In genomic region chr11:51916033-51916929, GRCm38 (mm10) we compare ENCODE assay signal across 7 mouse cellular contexts. TPM values are rescaled to one million over a fixed set of nuclear protein-coding genes. Genes with fewer than 3 reads are reported as not detected.
A peak's percentile ranks its signal among the peaks of the same experiment; 100 is the strongest.
DNase-seq lines count a peak whose midpoint lies in the region; ATAC-seq and TF ChIP-seq lines count a peak whose summit lies in the region.

No protein-coding gene starts in this region.

- H3K9ac ChIP-seq in limb, embryonic 11.5 days (ENCODE audit: low read length): peak overlapping the region; percentile 43
- H3K9ac ChIP-seq in midbrain, embryonic 13.5 days (replicated peaks): peak overlapping the region; percentile 17

- no peak for TF ChIP-seq CTCF in kidney, adult 2 months (conservative IDR thresholded peaks at IDR 0.05; ENCODE audit: insufficient read depth, insufficient read length, low read depth, low read length)
- no peak for TF ChIP-seq CTCF in spleen, adult 2 months (IDR thresholded peaks at IDR 0.05; ENCODE audit: extremely low read depth, insufficient read depth, insufficient read length, insufficient replicate concordance)

- H3K27me3 ChIP-seq in kidney, adult 2 months (replicated peaks; ENCODE audit: control insufficient read depth, insufficient read depth, low read length): no peaks in the 10 kb centered on the region
- H3K27me3 ChIP-seq in limb, embryonic 11.5 days (ENCODE audit: control insufficient read depth, insufficient read depth, low read length): 0 out of 2 replicates have a peak, but pooled peaks cover 2% of the 10 kb centered on the region
- no peaks in the 10 kb centered on the region for H3K27me3 ChIP-seq in midbrain, embryonic 13.5 days
- H3K27me3 ChIP-seq in spleen, adult 2 months (ENCODE audit: control insufficient read depth, insufficient read depth, low read length): no peaks in the 10 kb centered on the region

- H3K4me1 ChIP-seq in kidney, adult 2 months (ENCODE audit: control insufficient read depth, insufficient read depth, low read length): peaks cover 5% of the 10 kb centered on the region; the same call in 1 of the 2 replicates
- H3K4me1 ChIP-seq in limb, embryonic 11.5 days (ENCODE audit: control insufficient read depth, insufficient read depth, low read length): peaks cover 10% of the 10 kb centered on the region
- H3K4me1 ChIP-seq in midbrain, embryonic 13.5 days (replicated peaks): peaks cover 14% of the 10 kb centered on the region
- H3K4me1 ChIP-seq in spleen, adult 2 months (ENCODE audit: control insufficient read depth, insufficient read depth, insufficient read length): peaks cover 18% of the 10 kb centered on the region

- no peak for ATAC-seq in limb, embryonic 11.5 days (ENCODE audit: insufficient number of reproducible peaks, low FRiP score, low TSS enrichment, low read depth)
- peak; percentile 87 for ATAC-seq in midbrain, embryonic 13.5 days

- peak overlapping the region; percentile 47 for H3K4me2 ChIP-seq in limb, embryonic 11.5 days (ENCODE audit: low read depth, severe bottlenecking)
- peak overlapping the region; percentile 54 for H3K4me2 ChIP-seq in midbrain, embryonic 13.5 days (replicated peaks)

- H3K27ac ChIP-seq in kidney, adult 2 months (ENCODE audit: insufficient read depth, low read depth, low read length): peak overlapping the region; percentile 89
- no peak overlapping the region for H3K27ac ChIP-seq in limb, embryonic 11.5 days (replicated peaks; ENCODE audit: low read depth, low read length)
- no peak overlapping the region for H3K27ac ChIP-seq in midbrain, embryonic 13.5 days
- H3K27ac ChIP-seq in spleen, adult 2 months (ENCODE audit: insufficient read depth, low read length): peak overlapping the region; percentile 79

- H3K4me3 ChIP-seq in kidney, adult 2 months (ENCODE audit: insufficient read depth, low read depth, low read length): peak overlapping the region; percentile 45
- 0 out of 2 replicates have a peak overlapping the region, but pooled peaks have one; percentile 0 for H3K4me3 ChIP-seq in limb, embryonic 11.5 days (ENCODE audit: low read depth, low read length)
- peak overlapping the region; percentile 26 for H3K4me3 ChIP-seq in midbrain, embryonic 13.5 days (replicated peaks)
- peak overlapping the region; percentile 51 for H3K4me3 ChIP-seq in spleen, adult 2 months (ENCODE audit: extremely low read depth, insufficient read depth, insufficient read length)

- no peaks in the 10 kb centered on the region for H3K9me3 ChIP-seq in limb, embryonic 11.5 days (ENCODE audit: control insufficient read depth, low read length)
- H3K9me3 ChIP-seq in midbrain, embryonic 13.5 days: 0 out of 2 replicates have a peak, but pooled peaks cover 5% of the 10 kb centered on the region

- no peaks in the 10 kb centered on the region for H3K36me3 ChIP-seq in kidney, adult 2 months (ENCODE audit: control insufficient read depth, insufficient read depth, low read length)
- H3K36me3 ChIP-seq in limb, embryonic 11.5 days (ENCODE audit: control insufficient read depth, insufficient read depth, low read length): no peaks in the 10 kb centered on the region
- H3K36me3 ChIP-seq in midbrain, embryonic 13.5 days: no peaks in the 10 kb centered on the region
- H3K36me3 ChIP-seq in spleen, adult 2 months (ENCODE audit: control insufficient read depth, insufficient read depth, low read length): no peaks in the 10 kb centered on the region

- WGBS in kidney, adult 2 months: 2% methylated on average over 29 of the region's 29 CpGs
- 1% methylated on average over 29 of the region's 29 CpGs for WGBS in limb, embryonic 11.5 days
- 2% methylated on average over 29 of the region's 29 CpGs for WGBS in midbrain, embryonic 13.5 days
- 7% methylated on average over 29 of the region's 29 CpGs for WGBS in spleen, adult 2 months

- DNase-seq in adrenal gland, adult 2 months: peak; percentile 91
- peak; percentile 67 for DNase-seq in embryo, embryonic 9.5 days (ENCODE audit: extremely low spot score)
- DNase-seq in heart, adult 18-20 months: peak; percentile 99
- DNase-seq in kidney, adult 2 months: peak; percentile 98
- peak; percentile 61 for DNase-seq in limb, embryonic 11.5 days (ENCODE audit: low spot score)
- DNase-seq in spleen, adult 2 months (ENCODE audit: low read depth in 1 of 2, low spot score in 2 of 2): peak in 1 of 2 experiments; percentile 59

- no peak for TF ChIP-seq POLR2A in kidney, adult 2 months (IDR thresholded peaks at IDR 0.05; ENCODE audit: low read depth, low read length)
- no peak for TF ChIP-seq POLR2A in spleen, adult 2 months (IDR thresholded peaks at IDR 0.05; ENCODE audit: low read depth, low read length)

RNA-seq across cellular contexts. Expression of gene Cdkn2aipnl, which starts 51.2 kb away (rescaled TPM):
- total RNA-seq in adrenal gland, adult 2 months (2021): 10 to 100 TPM; 15.2 to 22.2 TPM
- 8.5 and 9.9 TPM in 2 replicates for polyA plus RNA-seq in adrenal gland, adult 2 months (2012; rRNA removed)
- 10 to 100 TPM; 10.5 to 11.3 TPM for total RNA-seq in heart, adult 18-20 months (2021)
- 15.6 and 17.2 TPM in 2 replicates for polyA plus RNA-seq in kidney, adult 2 months (2012; rRNA removed)
- polyA plus RNA-seq in limb, embryonic 11.5 days (2014; fragmentation: Nextera tagmentation; extraction: Ambion mirVana): 129 and 139 TPM in 2 replicates
- 118 and 120 TPM in 2 replicates for polyA plus RNA-seq in midbrain, embryonic 13.5 days (2015; fragmentation: Nextera tagmentation; extraction: Ambion mirVana)
- polyA plus RNA-seq in spleen, adult 2 months (2012; rRNA removed): 22.7 TPM in 2 replicates

RNA-seq across cellular contexts. Expression of gene Jade2, which starts 58.8 kb away (rescaled TPM):
- 10 to 100 TPM; 13.7 to 21.8 TPM for total RNA-seq in adrenal gland, adult 2 months (2021)
- polyA plus RNA-seq in adrenal gland, adult 2 months (2012; rRNA removed): 12.8 and 13.0 TPM in 2 replicates
- total RNA-seq in heart, adult 18-20 months (2021): 10 to 100 TPM; 13.4 to 18.3 TPM
- 13.4 and 13.8 TPM in 2 replicates for polyA plus RNA-seq in kidney, adult 2 months (2012; rRNA removed)
- polyA plus RNA-seq in limb, embryonic 11.5 days (2014; fragmentation: Nextera tagmentation; extraction: Ambion mirVana): 0.28 and 0.44 TPM in 2 replicates
- polyA plus RNA-seq in midbrain, embryonic 13.5 days (2015; fragmentation: Nextera tagmentation; extraction: Ambion mirVana): 0.31 and 0.32 TPM in 2 replicates
- 24.8 and 27.2 TPM in 2 replicates for polyA plus RNA-seq in spleen, adult 2 months (2012; rRNA removed)

Comparison
In these comparisons a context has a peak if more than half of its experiments do, and no peak if none do; other contexts are left out.
1. H3K27ac ChIP-seq: peak in kidney, adult 2 months (single experiment) and spleen, adult 2 months (single experiment); none in limb, embryonic 11.5 days (single experiment) and midbrain, embryonic 13.5 days (single experiment).
2. H3K4me3 ChIP-seq: peak in every context shown above with its lines; median percentile 51 in spleen, adult 2 months; 45 in kidney, adult 2 months; 26 in midbrain, embryonic 13.5 days; 0 in limb, embryonic 11.5 days.